Mouse (Mus musculus): ENCODE measurements around the gene Fancg. TPM values are rescaled to one million over a fixed set of nuclear protein-coding genes. Genes with fewer than 3 reads are reported as not detected.
A peak's percentile ranks its signal among the peaks of the same experiment; 100 is the strongest.

The Fancg gene
- 15.6 and 20.1 TPM in 2 replicates for polyA plus RNA-seq (2014; fragmentation: Nextera tagmentation; extraction: Ambion mirVana)

DNA sequence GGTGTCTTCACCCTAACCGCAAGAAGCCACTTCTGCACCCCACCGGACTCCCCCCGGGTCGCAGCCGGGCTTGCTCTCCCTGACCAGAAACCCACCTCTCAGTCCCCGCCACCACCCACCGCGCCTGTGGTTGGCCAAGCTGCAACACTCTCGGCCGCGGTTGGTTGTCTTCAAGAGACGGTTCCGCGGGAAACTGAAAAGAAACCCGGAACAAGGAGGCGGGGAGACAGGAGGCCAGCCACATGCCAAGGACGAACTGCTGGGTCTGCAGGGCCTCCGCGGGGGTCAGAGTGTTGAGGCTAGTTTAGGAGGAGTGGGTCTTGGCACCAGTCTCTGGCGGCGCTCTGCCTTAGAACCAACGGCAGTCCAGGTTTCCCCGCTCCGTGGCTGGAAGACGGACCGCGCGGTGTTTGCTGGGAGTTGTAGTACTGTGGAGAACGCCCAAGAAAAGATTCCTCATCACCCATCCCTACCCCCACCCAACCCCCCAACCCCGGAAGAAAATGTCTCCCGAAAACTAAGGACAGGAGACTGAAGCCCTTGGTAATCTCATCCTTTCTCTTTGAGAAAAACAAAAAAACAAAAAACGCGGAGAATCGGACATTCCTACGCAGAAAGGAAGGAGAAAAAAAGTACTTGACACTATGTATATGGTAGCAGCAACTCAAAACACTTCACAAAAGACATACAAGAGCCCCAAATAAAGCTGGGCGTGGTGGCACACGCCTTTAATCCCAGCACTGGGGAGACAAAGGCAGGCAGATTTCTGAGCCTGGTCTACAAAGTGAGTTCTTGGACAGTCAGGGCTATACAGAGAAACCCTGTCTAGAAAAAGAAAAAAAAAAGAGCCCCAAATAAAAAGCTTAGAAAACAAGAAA is at the start of gene Fancg:
Fancg (minus strand) TSS at position 346 of the 878 bp plus-strand sequence.
- peaks cover 9% of the 10 kb centered on the region for H3K4me1 ChIP-seq (replicated peaks; ENCODE audit: control insufficient read depth, insufficient read depth, low read length)
- peak within 1 kb of the TSS; percentile 56 for H3K9ac ChIP-seq
- H3K27ac ChIP-seq = no peak within 1 kb of the TSS

DNA sequence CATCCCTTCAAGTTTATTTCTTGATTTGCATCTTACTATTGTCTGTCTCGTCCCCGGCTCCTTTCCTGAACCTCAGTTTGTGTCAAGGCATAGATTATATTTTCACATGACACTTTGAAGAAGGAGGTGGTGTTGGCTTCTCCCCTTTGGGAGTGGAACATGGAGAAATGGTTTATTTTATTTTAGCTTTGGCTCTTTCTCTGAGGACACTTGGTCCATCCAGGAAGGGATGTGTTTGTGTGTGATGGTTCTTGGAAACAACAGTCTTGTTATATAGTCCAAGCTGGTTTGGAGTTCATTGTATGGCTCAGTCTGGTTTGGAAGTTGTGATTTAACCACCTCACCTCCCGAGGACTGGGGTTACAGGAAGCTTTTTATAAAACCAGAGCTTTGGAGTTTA is 49.4 kb upstream of the Fancg start:
- peak overlapping the region; percentile 90 for H3K4me3 ChIP-seq (replicated peaks; ENCODE audit: low read length)
- no peak for ATAC-seq (ENCODE audit: low FRiP score)
- peak overlapping the region; percentile 77 for H3K9ac ChIP-seq
- H3K4me1 ChIP-seq (replicated peaks; ENCODE audit: control insufficient read depth, insufficient read depth, low read length) = peaks cover 11% of the 10 kb centered on the region
- WGBS = 30% methylated on average over 3 of the region's 3 CpGs
- no peaks in the 10 kb centered on the region for H3K27me3 ChIP-seq (ENCODE audit: control insufficient read depth, insufficient read depth, low read length)
- DNase-seq (ENCODE audit: low spot score) = no peak
- no peaks in the 10 kb centered on the region for H3K36me3 ChIP-seq (replicated peaks; ENCODE audit: control insufficient read depth, insufficient read depth)
- H3K9me3 ChIP-seq (ENCODE audit: control insufficient read depth, low read length) = no peaks in the 10 kb centered on the region
- H3K4me2 ChIP-seq (replicated peaks) = peak overlapping the region; percentile 74
- H3K27ac ChIP-seq = no peak overlapping the region

More for the DNA sequence above, at the start of gene Fancg:
- DNase-seq (ENCODE audit: low spot score) = peak; percentile 79
- H3K4me2 ChIP-seq (replicated peaks) = peak within 1 kb of the TSS; percentile 62
- no peaks in the 10 kb centered on the region for H3K9me3 ChIP-seq (ENCODE audit: control insufficient read depth, low read length)
- peak within 1 kb of the TSS; percentile 68 for H3K4me3 ChIP-seq (replicated peaks; ENCODE audit: low read length)
- 2% methylated on average over 37 of the region's 37 CpGs for WGBS
- no peaks in the 10 kb centered on the region; the same call in 1 of the 2 replicates for H3K36me3 ChIP-seq (replicated peaks; ENCODE audit: control insufficient read depth, insufficient read depth)
- no peaks in the 10 kb centered on the region for H3K27me3 ChIP-seq (ENCODE audit: control insufficient read depth, insufficient read depth, low read length)
- peak; percentile 94 for ATAC-seq (ENCODE audit: low FRiP score)

GRCm38 (mm10) chr4:43058753-43059654 is 48.7 kb upstream of the Fancg start, which contains the start of gene Unc13b:
TSS of gene Unc13b (plus strand) at chr4:43058953.
- Histone ChIP-seq H3K4me1 (replicated peaks; ENCODE audit: control insufficient read depth, insufficient read depth, low read length) (peaks cover 11% of the 10 kb centered on the region), H3K4me3 (replicated peaks; ENCODE audit: low read length) (peak within 1 kb of the TSS; percentile 90), H3K27ac (peak within 1 kb of the TSS; percentile 78), H3K36me3 (replicated peaks; ENCODE audit: control insufficient read depth, insufficient read depth) (no peaks in the 10 kb centered on the region), H3K4me2 (replicated peaks) (peak within 1 kb of the TSS; percentile 74), H3K27me3 (ENCODE audit: control insufficient read depth, insufficient read depth, low read length) (no peaks in the 10 kb centered on the region), H3K9me3 (ENCODE audit: control insufficient read depth, low read length) (no peaks in the 10 kb centered on the region), H3K9ac (peak within 1 kb of the TSS; percentile 77)
- WGBS = under 1% methylated on average over 83 of the region's 90 CpGs
- ATAC-seq (ENCODE audit: low FRiP score) = peak; percentile 97
- peak; percentile 89 for DNase-seq (ENCODE audit: low spot score)

DNA sequence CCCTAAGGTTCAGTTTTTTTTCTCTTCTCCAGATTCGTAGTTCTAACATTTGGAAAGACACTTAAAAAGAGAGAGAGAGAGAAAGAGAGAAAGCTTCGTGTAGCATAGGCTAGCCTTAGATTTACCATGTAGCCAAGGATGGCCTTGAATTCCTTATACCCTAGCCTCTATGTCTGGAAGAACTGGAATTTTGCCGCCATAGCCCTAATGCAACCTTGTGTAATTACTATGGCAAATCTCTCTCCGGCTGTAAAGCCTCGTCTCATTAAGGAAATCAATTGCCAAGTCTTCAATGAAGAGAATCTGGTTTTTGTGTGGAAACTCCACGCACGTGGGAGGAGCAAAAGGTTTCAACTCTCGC is 48.1 kb upstream of the Fancg start:
- Histone ChIP-seq H3K27ac (0 out of 2 replicates have a peak overlapping the region, but pooled peaks have one; percentile 78), H3K4me3 (replicated peaks; ENCODE audit: low read length) (peak overlapping the region; percentile 90), H3K27me3 (ENCODE audit: control insufficient read depth, insufficient read depth, low read length) (no peaks in the 10 kb centered on the region), H3K4me1 (replicated peaks; ENCODE audit: control insufficient read depth, insufficient read depth, low read length) (peaks cover 11% of the 10 kb centered on the region), H3K9me3 (ENCODE audit: control insufficient read depth, low read length) (no peaks in the 10 kb centered on the region), H3K36me3 (replicated peaks; ENCODE audit: control insufficient read depth, insufficient read depth) (no peaks in the 10 kb centered on the region), H3K4me2 (replicated peaks) (peak overlapping the region; percentile 74), H3K9ac (no peak overlapping the region)
- peak; percentile 23; the same call in 1 of the 2 replicates for ATAC-seq (ENCODE audit: low FRiP score)
- no peak for DNase-seq (ENCODE audit: low spot score)
- 20% methylated on average over 8 of the region's 8 CpGs for WGBS

GRCm38 (mm10) chr4:43057654-43058053 is 47.3 kb upstream of the Fancg start:
- DNase-seq (ENCODE audit: low spot score) = no peak
- Histone ChIP-seq H3K4me3 (replicated peaks; ENCODE audit: low read length) (no peak overlapping the region), H3K9ac (no peak overlapping the region), H3K4me2 (replicated peaks) (no peak overlapping the region), H3K4me1 (replicated peaks; ENCODE audit: control insufficient read depth, insufficient read depth, low read length) (peaks cover 11% of the 10 kb centered on the region), H3K36me3 (replicated peaks; ENCODE audit: control insufficient read depth, insufficient read depth) (no peaks in the 10 kb centered on the region), H3K27ac (no peak overlapping the region), H3K27me3 (ENCODE audit: control insufficient read depth, insufficient read depth, low read length) (no peaks in the 10 kb centered on the region), H3K9me3 (ENCODE audit: control insufficient read depth, low read length) (no peaks in the 10 kb centered on the region)
- WGBS = 92% methylated on average over 5 of the region's 5 CpGs
- no peak for ATAC-seq (ENCODE audit: low FRiP score)

- Histone ChIP-seq H3K9ac (no peak overlapping the region), H3K27me3 (ENCODE audit: control insufficient read depth, insufficient read depth, low read length) (no peaks in the 10 kb centered on the region), H3K36me3 (replicated peaks; ENCODE audit: control insufficient read depth, insufficient read depth) (no peaks in the 10 kb centered on the region), H3K4me1 (replicated peaks; ENCODE audit: control insufficient read depth, insufficient read depth, low read length) (no peaks in the 10 kb centered on the region), H3K27ac (no peak overlapping the region), H3K4me2 (replicated peaks) (no peak overlapping the region), H3K4me3 (replicated peaks; ENCODE audit: low read length) (no peak overlapping the region), H3K9me3 (ENCODE audit: control insufficient read depth, low read length) (no peaks in the 10 kb centered on the region)
- 14% methylated on average over 4 of the region's 4 CpGs for WGBS
- DNase-seq (ENCODE audit: low spot score) (peak; percentile 81), ATAC-seq (ENCODE audit: low FRiP score) (no peak)
Measured at GRCm38 (mm10) chr4:43052627-43053026, 42.3 kb upstream of the Fancg start.

DNA sequence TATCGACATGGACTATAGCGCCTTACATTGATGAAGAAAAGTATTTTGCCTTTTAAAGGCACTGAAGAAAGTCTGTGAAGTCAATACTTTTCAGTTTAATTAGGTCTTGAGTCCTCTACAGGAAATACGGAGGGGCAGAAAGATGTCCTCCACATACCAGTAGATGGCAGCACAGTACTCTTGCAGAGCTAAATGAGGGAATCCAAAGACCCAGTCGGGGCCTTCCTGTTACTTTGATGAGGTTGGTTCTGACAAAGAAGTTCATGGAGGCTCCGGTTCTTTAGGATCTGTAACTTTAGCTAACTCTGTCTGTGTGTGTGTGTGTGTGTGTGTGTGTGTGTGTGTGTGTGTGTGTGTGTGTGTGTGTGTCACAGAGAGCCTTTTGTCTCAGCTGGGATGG is 36.9 kb upstream of the Fancg start:
- ATAC-seq (ENCODE audit: low FRiP score) = no peak
- WGBS = 10% methylated on average over 5 of the region's 5 CpGs
- Histone ChIP-seq H3K27me3 (ENCODE audit: control insufficient read depth, insufficient read depth, low read length) (no peaks in the 10 kb centered on the region), H3K4me2 (replicated peaks) (no peak overlapping the region), H3K9me3 (ENCODE audit: control insufficient read depth, low read length) (no peaks in the 10 kb centered on the region), H3K4me3 (replicated peaks; ENCODE audit: low read length) (no peak overlapping the region), H3K4me1 (replicated peaks; ENCODE audit: control insufficient read depth, insufficient read depth, low read length) (peaks cover 14% of the 10 kb centered on the region), H3K9ac (no peak overlapping the region), H3K36me3 (replicated peaks; ENCODE audit: control insufficient read depth, insufficient read depth) (no peaks in the 10 kb centered on the region), H3K27ac (no peak overlapping the region)
- peak; percentile 92 for DNase-seq (ENCODE audit: low spot score)

- ATAC-seq (ENCODE audit: low FRiP score) = no peak
Measured at GRCm38 (mm10) chr4:43046607-43047006, 36.3 kb upstream of the Fancg start.

More at GRCm38 (mm10) chr4:43046607-43047006, 36.3 kb upstream of the Fancg start:
- no peaks in the 10 kb centered on the region for H3K27me3 ChIP-seq (ENCODE audit: control insufficient read depth, insufficient read depth, low read length)
- peaks cover 14% of the 10 kb centered on the region for H3K4me1 ChIP-seq (replicated peaks; ENCODE audit: control insufficient read depth, insufficient read depth, low read length)
- no peaks in the 10 kb centered on the region for H3K36me3 ChIP-seq (replicated peaks; ENCODE audit: control insufficient read depth, insufficient read depth)
- 56% methylated on average over 5 of the region's 5 CpGs for WGBS
- no peaks in the 10 kb centered on the region for H3K9me3 ChIP-seq (ENCODE audit: control insufficient read depth, low read length)
- peak overlapping the region; percentile 68 for H3K4me2 ChIP-seq (replicated peaks)
- DNase-seq (ENCODE audit: low spot score) = no peak
- no peak overlapping the region for H3K9ac ChIP-seq
- no peak overlapping the region for H3K4me3 ChIP-seq (replicated peaks; ENCODE audit: low read length)
- no peak overlapping the region for H3K27ac ChIP-seq

Measured in hindbrain, embryonic 14.5 days (tissue).